1 mouse cellular context compared by ENCODE assay signal in the genomic region with DNA sequence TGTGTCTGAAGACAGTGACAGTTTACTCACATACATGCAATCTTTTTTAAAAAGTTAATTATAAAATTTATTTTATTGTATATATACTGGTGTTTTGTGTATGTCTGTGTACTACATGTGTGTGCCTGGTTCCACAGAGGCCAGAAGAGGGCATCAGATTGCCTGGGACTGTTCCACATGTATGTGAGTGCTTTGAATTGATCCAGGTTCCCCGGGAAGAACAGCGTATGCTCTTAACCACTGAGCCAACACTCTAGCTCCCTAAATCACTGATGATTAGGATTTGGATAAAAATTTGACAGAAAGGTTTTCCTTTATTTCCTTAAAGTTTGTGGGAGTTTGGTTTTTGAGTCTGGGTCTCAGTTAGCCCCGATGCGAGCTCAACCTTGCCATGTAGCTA.
A peak's percentile ranks its signal among the peaks of the same experiment; 100 is the strongest.
TF ChIP-seq lines count a peak whose summit lies in the region.

No protein-coding gene starts in this region.

TF ChIP-seq in CH12.LX, 34 proteins besides CTCF, POLR2A, EP300 and RAD21:
- TF ChIP-seq POLR2AphosphoS2 (IDR thresholded peaks at IDR 0.05; ENCODE audit: low read depth, low read length) (no peak), PAX5 (IDR thresholded peaks at IDR 0.05; ENCODE audit: low read length) (no peak), SMC3 (IDR thresholded peaks at IDR 0.05; ENCODE audit: low read depth, low read length) (peak; percentile 39), ZMIZ1 (IDR thresholded peaks at IDR 0.05; ENCODE audit: low read depth, low read length) (no peak), MYC (IDR thresholded peaks at IDR 0.05; ENCODE audit: low read depth, low read length) (peak; percentile 85)
